Mouse (Mus musculus): ENCODE measurements around the gene Zdhhc14. TPM values are rescaled to one million over a fixed set of nuclear protein-coding genes. Genes with fewer than 3 reads are reported as not detected.

Gene Zdhhc14
- 0.29 and 0.34 TPM in 2 replicates for total RNA-seq (2012; rRNA removed)
- total RNA-seq (2014; rRNA removed), result 0.35 and 0.39 TPM in 2 replicates
- 0.95 and 1.3 TPM in 2 replicates for polyA plus RNA-seq (2012; ENCODE audit: insufficient read length, low read depth)

GRCm38 (mm10) chr17:5491801-5492745, at the start of gene Zdhhc14:
Gene Zdhhc14 (plus strand): TSS chr17:5492557.
- no peaks in the 10 kb centered on the region for H3K9me3 ChIP-seq (replicated peaks; ENCODE audit: low read length)
- peaks cover 29% of the 10 kb centered on the region for H3K27me3 ChIP-seq (replicated peaks)
- peak within 1 kb of the TSS; percentile 55 for H3K9ac ChIP-seq (ENCODE audit: insufficient read depth, low read depth)
- H3K27ac ChIP-seq (ENCODE audit: insufficient read depth, low read depth), result no peak within 1 kb of the TSS
- TF ChIP-seq MXI1 (IDR thresholded peaks at IDR 0.05; ENCODE audit: low read depth, low read length), result peak; percentile 55; the same call in 1 of the 2 replicates
- no peak for TF ChIP-seq POLR2AphosphoS2 (IDR thresholded peaks at IDR 0.05; ENCODE audit: low read depth, low read length)
- TF ChIP-seq POLR2A (IDR thresholded peaks at IDR 0.05; ENCODE audit: low read depth, low read length), result peak; percentile 55
- peak; percentile 61 for TF ChIP-seq NRF1 (IDR thresholded peaks at IDR 0.05; ENCODE audit: low read depth, low read length)
- TF ChIP-seq SIN3A (IDR thresholded peaks at IDR 0.05; ENCODE audit: low read length), result peak; percentile 41; the same call in 1 of the 2 replicates
- no peak for TF ChIP-seq USF2 (conservative IDR thresholded peaks at IDR 0.05; ENCODE audit: low read depth, low read length)
- TF ChIP-seq RAD21 (IDR thresholded peaks at IDR 0.05; ENCODE audit: low read depth, low read length), result no peak
- TF ChIP-seq MAZ (IDR thresholded peaks at IDR 0.05; ENCODE audit: low read depth, low read length), result no peak
- no peak for TF ChIP-seq PAX5 (IDR thresholded peaks at IDR 0.05; ENCODE audit: low read length)
- dilution Hi-C loops (cut with MboI; ENCODE audit: extremely low pct_ligation_motif_present, extremely low pct_unique_long_range_greater_than_20kb, low sequenced_read_pairs) (no loop called here), in situ Hi-C loops (cut with MboI; ENCODE audit: low pct_ligation_motif_present, low pct_unique_long_range_greater_than_20kb, low sequenced_read_pairs) (no loop called here)
- no peaks in the 10 kb centered on the region for H3K36me3 ChIP-seq (replicated peaks in 1 of 2; ENCODE audit: control insufficient read depth in 1 of 2, insufficient read depth in 1 of 2, low read length in 1 of 2)
- H3K79me2 ChIP-seq (replicated peaks; ENCODE audit: control insufficient read depth, extremely low read depth, insufficient read depth, poor library complexity, severe bottlenecking), result no peaks in the 10 kb centered on the region
- peak within 1 kb of the TSS; percentile 54 to 67 (median 61) for H3K4me3 ChIP-seq (replicated peaks in 1 of 3; ENCODE audit: low read depth in 2 of 3, low read length in 2 of 3, poor library complexity in 1 of 3)
- peaks cover 2 to 17% of the 10 kb centered on the region in 2 experiments; a peak in 2 of 4 replicates for H3K4me1 ChIP-seq (ENCODE audit: control insufficient read depth in 1 of 2, insufficient read depth in 2 of 2)
- H3K4me2 ChIP-seq (ENCODE audit: insufficient read depth, low read depth, poor library complexity, severe bottlenecking), result peak within 1 kb of the TSS; percentile 94
- DNase-seq (ENCODE audit: extremely low read depth), result peak; percentile 79

DNA sequence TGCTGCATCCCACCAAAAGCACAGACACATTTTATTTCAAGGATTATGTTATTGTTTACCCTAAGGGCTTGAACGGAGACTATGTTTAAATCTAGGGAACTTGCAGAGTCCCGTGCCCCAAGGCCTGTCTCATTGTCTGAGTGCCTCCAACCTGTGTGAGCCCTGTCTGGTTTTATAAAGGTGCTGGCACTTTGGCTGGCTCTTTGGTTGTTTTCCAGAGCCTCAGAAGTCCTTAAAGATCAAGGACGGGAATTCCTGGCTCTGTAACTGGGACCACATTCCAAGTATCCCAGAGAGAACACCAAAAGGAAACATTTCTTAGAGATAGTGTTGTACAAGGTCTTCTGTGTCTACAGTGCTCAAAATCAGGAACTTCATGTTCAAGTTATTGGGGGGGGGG, 49.1 kb upstream of the Zdhhc14 start:
- H3K4me3 ChIP-seq (replicated peaks in 1 of 3; ENCODE audit: low read depth in 2 of 3, low read length in 2 of 3, poor library complexity in 1 of 3), result no peak overlapping the region
- no peak for TF ChIP-seq BHLHE40 (IDR thresholded peaks at IDR 0.05; ENCODE audit: low read depth, low read length)
- TF ChIP-seq MYC (IDR thresholded peaks at IDR 0.05; ENCODE audit: low read depth, low read length), result no peak
- no peak for TF ChIP-seq MEF2A (IDR thresholded peaks at IDR 0.05; ENCODE audit: borderline replicate concordance, low read depth, low read length)
- TF ChIP-seq USF2 (conservative IDR thresholded peaks at IDR 0.05; ENCODE audit: low read depth, low read length), result no peak
- no peak for TF ChIP-seq CTCF (conservative IDR thresholded peaks at IDR 0.05 in 1 of 2, IDR thresholded peaks at IDR 0.05 in 1 of 2; ENCODE audit: low read depth in 2 of 2, low read length in 2 of 2)
- no peak for TF ChIP-seq JUN (IDR thresholded peaks at IDR 0.05; ENCODE audit: insufficient read depth, low read depth, low read length)
- TF ChIP-seq SIN3A (IDR thresholded peaks at IDR 0.05; ENCODE audit: low read length), result no peak
- TF ChIP-seq USF1 (IDR thresholded peaks at IDR 0.05; ENCODE audit: low read depth, low read length), result no peak
- TF ChIP-seq ZC3H11A (IDR thresholded peaks at IDR 0.05; ENCODE audit: low read depth, low read length), result no peak
- TF ChIP-seq NELFE (IDR thresholded peaks at IDR 0.05; ENCODE audit: low read depth, low read length), result no peak
- H3K9me3 ChIP-seq (replicated peaks; ENCODE audit: low read length), result peaks cover 3% of the 10 kb centered on the region
- DNase-seq (ENCODE audit: extremely low read depth), result no peak
- no peak overlapping the region for H3K4me2 ChIP-seq (ENCODE audit: insufficient read depth, low read depth, poor library complexity, severe bottlenecking)
- peaks cover 6% of the 10 kb centered on the region; the same call in 1 of the 2 replicates for H3K79me2 ChIP-seq (replicated peaks; ENCODE audit: control insufficient read depth, extremely low read depth, insufficient read depth, poor library complexity, severe bottlenecking)
- H3K27me3 ChIP-seq (replicated peaks), result peaks cover 11% of the 10 kb centered on the region
- H3K4me1 ChIP-seq (ENCODE audit: control insufficient read depth in 1 of 2, insufficient read depth in 2 of 2), result peaks cover 3 to 23% of the 10 kb centered on the region in 2 experiments; a peak in 3 of 4 replicates
- H3K9ac ChIP-seq (ENCODE audit: insufficient read depth, low read depth), result no peak overlapping the region
- dilution Hi-C loops (cut with MboI; ENCODE audit: extremely low pct_ligation_motif_present, extremely low pct_unique_long_range_greater_than_20kb, low sequenced_read_pairs), result no loop called here
- peaks cover 0 to 6% of the 10 kb centered on the region in 2 experiments for H3K36me3 ChIP-seq (replicated peaks in 1 of 2; ENCODE audit: control insufficient read depth in 1 of 2, insufficient read depth in 1 of 2, low read length in 1 of 2)
- in situ Hi-C loops (cut with MboI; ENCODE audit: low pct_ligation_motif_present, low pct_unique_long_range_greater_than_20kb, low sequenced_read_pairs), result loop anchor here (25.0 kb wide), 2 partner anchors 469 to 569 kb away; no protein-coding TSS in a partner anchor
- H3K27ac ChIP-seq (ENCODE audit: insufficient read depth, low read depth), result no peak overlapping the region

Data from CH12.LX (cell line).